Mouse (Mus musculus) adrenal gland, postnatal 14 days (tissue): ENCODE results near the gene Olfr718-ps1. TPM values are rescaled to one million over a fixed set of nuclear protein-coding genes. Genes with fewer than 3 reads are reported as not detected.
"Not testable (repeated sequence)": the region's sequence is repeated elsewhere in the genome, so short reads cannot be mapped to it uniquely, and the experiment has no call there.

Experiments
- DNase-seq: peaks from one replicate; pipeline ENCODE4 v3.0.0; 2021; ENCODE audit warnings: mixed read lengths
- long read RNA-seq, 2 experiments: library from polyadenylated mRNA; stranded (forward); transcript quantifications; one replicate each; pipeline ENCODE4 v2.0.0; 2021
- total RNA-seq: library from RNA; stranded (reverse); gene quantifications from 2 replicates; pipeline ENCODE4 v1.2.3, GENCODE M21; 2021

Gene Olfr718-ps1
- total RNA-seq, result 0.08 TPM in 1 of 2 replicates, not detected in the other
- long read RNA-seq, experiment 1, result 0 reads
- long read RNA-seq, experiment 2, result 0 reads

DNA sequence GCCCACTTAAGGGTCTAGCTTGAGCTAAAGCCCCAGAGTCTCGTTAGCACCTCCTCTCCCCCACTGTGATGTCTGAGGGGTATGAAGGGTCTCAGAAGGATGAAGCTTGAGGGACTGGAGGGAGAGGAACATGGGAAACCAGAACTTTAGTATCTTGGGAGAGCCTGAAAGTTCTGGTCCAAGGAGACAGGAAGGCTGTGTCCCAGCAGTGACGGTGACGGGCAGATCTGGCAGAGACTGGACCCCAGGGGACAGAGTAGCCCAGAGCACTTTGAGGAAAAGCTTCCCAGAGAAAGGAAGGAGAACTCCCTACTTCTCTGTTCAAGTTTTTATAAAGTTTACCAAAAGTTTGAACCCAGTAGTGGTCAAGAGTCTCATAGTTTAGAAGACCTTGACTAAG is at the start of gene Olfr718-ps1:
Olfr718-ps1 (minus strand) TSS at position 101 of the 400 bp plus-strand sequence.
- DNase-seq, result no peak

DNA sequence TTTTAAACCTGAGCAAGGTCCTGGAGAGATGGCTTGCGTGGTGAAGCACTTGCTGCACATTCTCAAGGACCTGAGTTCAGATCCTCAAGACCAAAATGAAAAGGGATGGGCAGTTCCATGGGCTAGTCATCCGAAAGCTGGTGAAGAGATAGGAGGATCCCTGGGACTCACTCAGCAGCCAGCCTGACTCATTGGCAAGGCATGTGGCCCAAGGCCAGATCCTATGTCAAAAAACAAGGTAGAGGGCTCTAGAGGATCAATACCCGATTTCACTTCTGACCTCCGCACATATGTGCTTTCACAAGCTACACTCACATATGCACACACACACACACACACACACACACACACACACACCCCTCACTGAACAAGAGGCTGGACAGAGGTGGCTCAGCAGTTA is 49.1 kb upstream of the Olfr718-ps1 start:
- peak; percentile 25 for DNase-seq

DNA sequence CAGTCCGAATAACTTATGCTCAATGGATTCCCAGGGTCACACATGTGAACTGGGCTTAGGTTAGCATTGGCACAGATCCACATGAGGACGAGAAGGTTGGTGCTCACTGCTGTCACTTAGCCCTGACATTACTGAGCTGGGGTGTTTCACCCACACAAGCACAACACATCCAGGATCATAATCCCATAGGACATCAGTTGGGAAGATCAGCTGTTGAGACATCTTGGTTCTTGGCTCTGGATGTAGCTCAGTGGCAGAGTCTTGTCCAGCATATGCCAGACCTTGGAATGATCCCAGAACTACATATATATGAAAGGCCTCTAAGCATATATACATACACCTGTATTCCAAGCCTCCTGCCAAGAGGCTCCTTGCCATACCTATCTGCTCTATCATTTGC is 47.8 kb upstream of the Olfr718-ps1 start:
- DNase-seq, result no peak

DNA sequence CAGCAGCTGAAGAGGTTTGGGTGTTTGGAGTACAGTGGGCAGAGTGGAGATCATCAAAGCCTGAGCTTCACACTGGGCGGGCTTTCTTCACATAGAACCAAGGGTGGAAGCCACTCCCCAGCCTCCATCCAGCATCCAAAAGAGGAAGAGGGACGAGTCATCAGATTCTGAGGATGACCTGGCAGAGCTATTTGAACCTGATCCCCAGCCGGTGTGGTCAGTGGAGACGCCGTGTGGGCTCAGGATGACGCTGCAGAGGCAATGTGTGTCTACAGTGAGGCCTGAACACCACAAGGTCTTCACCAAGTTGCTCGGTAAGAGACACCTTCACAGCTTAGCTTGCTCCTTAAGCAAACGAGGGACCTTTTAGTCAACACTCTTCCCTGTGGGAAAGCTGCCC is 47.4 kb upstream of the Olfr718-ps1 start:
- DNase-seq, result not testable (repeated sequence)

DNA sequence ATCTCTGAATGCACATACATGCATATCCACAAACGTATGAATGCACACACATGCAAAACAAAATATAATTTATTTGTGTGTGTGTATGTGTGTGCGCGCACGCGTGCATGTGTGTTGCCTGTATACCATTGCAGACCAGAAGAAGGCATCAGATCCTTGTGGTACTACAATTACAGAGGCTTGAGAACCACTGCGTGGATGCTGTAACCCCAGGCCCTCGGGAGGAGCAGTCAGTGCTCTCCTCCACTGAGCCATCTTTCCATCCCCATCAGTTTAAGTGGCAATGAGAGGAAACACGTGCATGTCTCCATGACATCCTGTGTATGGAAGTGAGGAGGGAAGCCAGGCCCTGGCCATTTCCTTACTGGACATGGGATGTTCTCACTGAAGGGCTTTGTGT is 45.4 kb upstream of the Olfr718-ps1 start:
- DNase-seq, result no peak

DNA sequence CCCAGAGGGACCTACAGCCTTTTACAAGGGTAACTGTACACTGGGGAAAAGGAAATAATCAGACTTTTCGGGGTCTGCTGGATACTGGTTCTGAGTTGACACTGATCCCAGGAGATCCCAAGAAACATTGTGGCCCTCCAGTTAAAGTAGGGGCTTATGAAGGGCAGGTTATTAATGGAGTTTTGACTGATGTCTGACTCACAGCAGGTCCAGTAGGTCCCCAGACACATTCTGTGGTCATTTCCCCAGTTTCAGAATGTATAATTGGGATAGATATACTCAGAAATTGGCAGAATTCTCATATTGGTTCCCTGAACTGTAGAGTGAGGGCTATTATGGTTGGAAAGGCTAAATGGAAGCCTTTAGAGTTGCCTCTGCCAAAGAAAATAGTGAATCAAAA is 40.6 kb upstream of the Olfr718-ps1 start:
- not testable (repeated sequence) for DNase-seq

DNA sequence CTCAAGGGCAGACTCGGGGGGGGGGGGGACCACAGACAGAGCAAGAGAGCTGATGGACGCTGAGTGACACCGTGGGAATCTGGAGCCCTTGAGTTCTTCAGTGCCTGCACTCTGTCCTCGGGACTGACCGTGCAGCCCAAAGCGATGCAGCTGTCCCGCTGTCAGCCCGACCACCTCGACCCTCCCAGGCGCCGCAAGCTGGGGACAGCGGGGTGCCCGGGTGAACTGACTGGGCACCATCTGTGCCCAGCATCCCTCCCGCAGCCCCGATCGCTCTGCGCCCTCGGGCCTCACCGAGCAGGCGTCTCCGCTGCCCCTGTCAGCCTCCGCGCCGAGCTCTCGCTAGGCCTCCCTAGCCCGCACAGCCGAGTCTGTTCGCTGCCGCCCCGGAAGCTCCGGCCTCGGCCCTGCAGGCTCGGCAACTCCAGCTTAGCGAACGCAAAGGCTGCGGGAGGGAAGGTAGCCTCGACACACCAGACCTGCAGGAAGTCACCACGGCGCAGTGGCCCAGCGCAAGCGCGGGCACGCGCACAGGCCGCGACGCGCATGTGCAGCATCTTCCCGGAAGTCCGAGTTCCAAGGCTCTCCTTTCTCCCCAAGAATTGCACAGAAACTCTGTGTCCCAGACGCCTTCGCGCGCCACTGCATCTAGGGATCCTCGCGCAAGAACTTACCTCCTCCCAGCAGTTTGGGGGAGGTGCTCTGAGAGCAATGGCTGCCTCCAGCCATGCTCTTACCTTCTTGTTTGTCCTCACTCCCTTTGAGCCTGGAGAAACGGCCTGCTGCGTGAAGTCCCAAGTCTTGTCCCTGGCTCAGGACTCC is 33.1 kb upstream of the Olfr718-ps1 start, which contains the start of the genes Rbak and Spdye4b:
Rbak (minus strand) TSS at position 521 of the 822 bp plus-strand sequence.
Spdye4b (plus strand) TSS at position 763 of the 822 bp plus-strand sequence.
- DNase-seq, result peak; percentile 94

DNA sequence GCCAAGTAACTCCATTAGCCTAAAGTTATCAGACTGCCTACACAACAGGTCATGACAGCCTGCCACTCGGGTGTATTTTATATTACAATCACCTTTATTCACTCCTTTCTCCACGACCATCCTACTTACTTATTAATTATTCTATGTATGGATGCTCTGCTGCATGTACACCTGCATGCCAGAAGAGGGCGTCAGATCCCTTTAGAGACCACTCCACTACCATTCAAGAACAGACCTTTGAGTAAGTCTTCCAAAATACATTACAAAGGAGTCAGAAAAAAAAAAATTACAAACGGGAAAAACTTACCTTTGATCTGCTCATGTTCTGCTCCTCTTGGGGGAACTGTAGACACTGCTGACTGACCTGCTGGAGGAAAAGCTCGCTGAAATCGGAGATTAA is 31.8 kb upstream of the Olfr718-ps1 start:
- DNase-seq, result peak; percentile 21

DNA sequence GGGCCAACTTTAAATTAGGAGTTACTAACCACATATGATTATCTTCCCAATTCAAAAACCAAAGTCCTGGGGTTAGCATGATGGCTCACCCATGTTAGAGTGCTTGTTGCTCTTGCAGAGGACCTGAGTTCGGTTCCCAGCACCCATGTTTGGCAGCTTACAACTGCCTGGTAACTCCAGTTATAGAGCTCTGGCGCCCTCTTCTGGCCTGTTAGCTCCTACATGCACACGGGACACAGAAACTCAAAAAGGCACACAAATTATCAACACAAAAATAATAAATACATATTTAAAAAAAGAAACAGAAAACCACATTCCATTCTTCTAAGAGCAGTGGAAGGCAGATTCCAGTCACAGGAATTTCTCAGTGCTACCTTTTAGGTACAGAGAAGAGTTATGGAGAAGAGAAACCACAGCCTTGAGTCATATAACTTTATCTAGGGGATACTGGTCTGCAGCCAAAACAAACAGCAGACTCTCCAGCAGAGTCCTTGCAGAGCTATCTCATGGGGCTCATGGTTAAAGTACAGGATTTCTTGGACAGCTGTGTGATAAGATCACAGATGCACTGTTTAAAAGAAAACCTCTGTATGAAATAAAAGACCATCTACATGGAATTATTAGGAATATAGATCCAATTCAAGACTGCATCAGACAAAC is 30.3 kb upstream of the Olfr718-ps1 start:
- peak; percentile 45 for DNase-seq

DNA sequence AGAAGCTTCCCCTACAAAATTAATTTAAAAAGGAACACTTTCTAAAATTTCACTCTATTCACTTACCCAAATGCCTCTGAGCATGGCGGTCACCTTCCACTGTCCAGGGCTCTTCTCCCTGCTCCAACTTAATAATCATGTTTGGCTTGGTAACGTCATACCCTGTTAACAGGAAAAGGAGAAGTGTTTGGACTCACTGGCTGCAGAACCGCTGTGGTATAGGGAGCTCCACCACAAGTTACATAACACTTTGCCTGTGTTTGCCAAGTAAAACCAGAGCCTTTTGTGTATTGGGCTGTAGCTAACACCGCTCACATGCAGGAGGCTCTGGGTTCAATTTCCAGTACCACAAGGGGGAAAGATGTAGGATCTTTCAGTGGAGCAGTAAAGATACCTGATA is 28.6 kb upstream of the Olfr718-ps1 start:
- DNase-seq, result no peak

DNA sequence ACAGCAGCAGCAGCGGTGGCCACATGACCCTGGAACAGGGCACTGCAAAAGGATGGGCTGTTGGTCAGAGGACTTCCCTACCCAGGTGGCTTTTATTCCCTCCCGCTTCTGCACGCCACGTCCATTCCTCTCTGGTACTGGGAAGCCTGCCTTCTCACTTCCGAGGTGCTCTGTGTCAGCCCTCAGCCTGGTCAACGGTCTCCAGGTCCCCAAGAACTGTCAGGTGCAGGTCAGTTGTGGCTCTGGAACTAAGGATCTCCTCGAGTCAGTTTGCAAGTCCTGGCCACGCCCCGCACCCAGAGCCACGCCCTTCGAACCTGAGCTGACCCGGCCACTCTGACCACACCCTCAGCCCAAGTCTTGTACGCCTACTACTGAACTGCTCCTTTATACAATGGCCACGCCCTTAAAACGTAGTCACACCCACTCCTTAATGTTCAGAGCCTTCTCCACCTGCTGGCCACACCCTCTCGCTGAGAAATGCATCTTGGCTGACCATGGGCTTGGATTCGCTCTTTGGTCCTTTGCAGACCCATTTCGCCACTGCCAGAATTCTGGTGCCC is 18.2 kb upstream of the Olfr718-ps1 start:
- DNase-seq, result peak; percentile 37

DNA sequence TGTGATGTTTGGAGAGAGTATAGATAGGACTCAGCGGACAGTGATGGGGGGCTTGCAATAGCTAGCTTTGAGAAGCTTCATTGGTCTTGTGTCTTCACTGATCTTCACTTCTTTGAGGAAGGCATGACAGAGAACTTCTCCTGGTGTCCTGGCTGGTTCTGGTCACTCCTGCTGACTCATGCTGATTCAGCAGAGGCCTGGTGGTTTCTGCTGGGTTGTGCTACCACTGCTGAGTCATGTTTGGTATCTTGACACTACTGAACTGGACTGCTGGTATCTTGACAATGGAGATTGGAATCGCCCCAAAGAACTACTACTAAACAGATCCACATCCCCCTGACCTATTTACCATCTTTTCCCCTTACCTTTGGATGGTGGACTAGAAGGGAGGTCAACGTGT is 8.2 kb upstream of the Olfr718-ps1 start:
- DNase-seq, result no peak

DNA sequence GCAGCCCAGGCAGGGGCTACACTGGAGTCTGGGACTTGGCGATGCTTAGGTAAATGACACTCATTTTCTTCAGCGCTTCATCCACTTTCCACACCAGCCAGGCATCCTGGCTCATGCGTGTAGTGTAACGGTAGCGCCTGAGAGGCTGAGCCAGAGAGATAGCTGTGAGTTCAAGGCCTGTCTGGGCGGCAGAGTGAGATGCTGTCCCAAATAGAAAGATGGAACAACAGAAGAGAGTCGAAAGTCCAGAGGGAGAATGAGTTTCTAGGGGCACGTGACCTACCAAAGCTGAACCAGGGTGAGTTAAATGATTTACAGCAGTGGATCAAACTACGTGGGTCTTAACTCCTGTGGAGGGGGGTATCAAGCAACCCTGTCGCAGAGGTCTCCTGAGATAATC is 6.4 kb upstream of the Olfr718-ps1 start:
- no peak for DNase-seq

DNA sequence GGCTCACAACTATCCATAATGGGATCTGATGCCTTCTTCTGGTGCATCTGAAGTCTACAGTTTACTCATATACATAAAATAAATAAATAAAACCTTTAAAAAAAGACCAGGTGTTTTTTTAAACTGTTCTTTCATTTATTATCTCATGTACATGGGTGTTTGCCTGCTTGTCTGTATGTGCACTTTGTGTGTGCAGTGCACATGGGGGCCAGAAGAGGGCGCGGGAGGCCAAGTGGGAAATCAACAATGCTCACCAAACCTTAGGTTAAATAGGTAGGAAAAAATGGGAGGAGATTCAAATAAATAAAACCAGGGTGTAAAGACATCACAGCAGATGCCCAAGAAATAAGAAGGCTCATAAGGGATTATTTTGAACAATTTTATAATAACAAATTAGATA is 2.7 kb upstream of the Olfr718-ps1 start:
- DNase-seq, result no peak

DNA sequence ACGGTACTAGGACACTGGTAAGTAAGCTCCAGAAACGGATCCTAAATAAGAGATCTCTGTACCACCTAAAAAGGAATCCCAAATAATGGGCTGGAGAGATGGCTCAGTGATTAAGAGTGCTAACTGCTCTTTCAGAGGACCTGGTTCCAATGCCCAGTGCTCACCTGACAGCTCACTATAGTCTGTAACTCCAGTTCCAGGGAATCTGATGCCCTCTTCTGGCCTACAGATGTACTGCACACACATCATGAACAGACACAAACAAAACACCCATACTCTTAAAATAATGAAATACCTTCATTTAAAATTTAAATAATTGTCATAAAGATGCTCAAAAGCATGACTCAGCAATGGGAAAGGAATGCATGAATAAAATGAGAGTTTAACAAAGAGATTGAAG is 2.2 kb upstream of the Olfr718-ps1 start:
- DNase-seq, result no peak

DNA sequence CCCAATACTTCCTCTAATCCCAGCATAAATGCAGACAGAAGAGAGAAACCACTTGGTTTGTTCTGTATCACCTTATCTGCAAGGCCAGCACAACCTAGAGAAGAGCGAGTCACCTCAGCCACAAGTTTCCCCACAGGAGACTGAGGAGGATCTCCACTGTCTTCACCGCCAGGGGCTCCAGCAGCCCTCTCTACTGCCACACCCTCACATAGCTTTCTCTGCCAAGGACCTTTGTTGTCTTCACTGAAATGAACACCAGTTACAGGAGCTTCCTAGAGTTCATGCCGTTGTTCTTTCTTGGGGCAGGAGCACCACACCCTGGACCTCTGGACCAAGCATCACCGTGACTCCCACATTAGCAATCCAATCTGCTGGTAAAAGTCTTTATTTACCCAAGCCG is 1.3 kb upstream of the Olfr718-ps1 start:
- peak; percentile 20 for DNase-seq

DNA sequence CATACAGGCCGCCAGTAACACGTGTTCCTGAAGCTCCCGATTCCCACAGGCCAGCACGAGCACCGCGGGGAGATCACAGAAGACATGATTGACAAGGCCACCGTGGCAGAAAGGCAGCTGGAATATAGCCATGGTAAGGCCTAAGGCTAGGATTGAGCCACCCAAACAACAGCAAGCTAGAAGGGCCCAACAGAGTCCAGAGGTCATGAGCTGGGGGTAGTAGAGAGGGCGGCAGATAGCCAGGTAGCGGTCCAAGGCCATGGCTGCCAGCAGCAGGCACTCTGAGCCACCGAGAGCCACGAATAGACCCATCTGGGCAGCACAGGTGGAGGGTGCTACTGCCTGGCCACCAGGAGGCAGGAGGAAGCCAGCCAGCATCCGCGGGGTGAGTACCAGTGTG is 9.8 kb downstream of the Olfr718-ps1 start:
- DNase-seq, result peak; percentile 26

DNA sequence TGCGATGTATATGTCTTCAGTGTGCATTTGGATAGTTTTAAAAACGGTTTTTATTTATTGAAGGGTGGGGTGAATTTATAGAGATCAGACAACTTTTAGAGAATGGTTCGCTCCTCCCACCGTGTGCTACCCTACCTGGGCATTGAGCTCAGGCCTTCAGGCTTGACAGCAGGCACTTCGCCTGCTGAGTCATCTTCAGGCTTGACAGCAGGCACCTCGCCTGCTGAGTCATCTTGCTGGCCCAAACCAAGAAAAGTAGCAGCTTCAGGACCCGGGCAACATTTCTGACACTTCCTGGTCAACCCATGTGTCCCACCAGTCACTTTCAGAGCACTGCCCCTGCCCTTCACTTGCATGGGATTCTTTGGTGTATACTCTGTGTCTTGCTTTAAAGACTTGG is 12.3 kb downstream of the Olfr718-ps1 start:
- no peak for DNase-seq

DNA sequence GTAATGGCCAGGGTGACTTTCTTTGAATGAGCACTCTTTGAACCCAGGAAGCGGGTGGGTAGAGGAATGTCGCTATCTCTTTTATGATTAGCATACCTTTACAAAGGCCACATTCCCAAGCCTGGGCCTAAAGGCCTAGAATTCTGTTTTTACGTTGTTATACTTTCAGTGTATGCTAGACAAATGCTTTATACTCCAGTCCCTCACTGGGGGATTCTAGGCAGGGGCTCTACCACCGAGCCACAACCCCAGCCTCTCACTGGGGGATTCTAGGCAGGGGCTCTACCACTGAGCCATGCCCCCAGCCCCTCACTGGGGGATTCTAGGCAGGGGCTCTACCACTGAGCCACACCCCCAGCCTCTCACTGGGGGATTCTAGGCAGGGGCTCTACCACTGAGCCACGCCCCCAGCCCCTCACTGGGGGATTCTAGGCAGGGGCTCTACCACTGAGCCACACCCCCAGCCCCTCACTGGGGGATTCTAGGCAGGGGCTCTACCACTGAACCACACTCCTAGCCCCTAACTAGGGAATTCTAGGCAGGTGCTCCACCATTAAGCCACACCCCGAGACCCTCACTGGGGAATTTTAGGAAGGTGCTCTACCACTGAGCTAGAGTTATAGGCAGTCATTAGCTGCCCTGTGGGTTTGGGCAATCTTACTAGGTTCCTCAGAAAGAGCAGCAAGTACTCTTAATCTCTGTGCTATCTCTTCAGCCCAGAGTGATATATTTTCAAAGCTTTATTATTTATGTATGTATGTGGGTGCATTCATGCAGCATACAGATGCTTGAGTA is 13.0 kb downstream of the Olfr718-ps1 start:
- not testable (repeated sequence) for DNase-seq

DNA sequence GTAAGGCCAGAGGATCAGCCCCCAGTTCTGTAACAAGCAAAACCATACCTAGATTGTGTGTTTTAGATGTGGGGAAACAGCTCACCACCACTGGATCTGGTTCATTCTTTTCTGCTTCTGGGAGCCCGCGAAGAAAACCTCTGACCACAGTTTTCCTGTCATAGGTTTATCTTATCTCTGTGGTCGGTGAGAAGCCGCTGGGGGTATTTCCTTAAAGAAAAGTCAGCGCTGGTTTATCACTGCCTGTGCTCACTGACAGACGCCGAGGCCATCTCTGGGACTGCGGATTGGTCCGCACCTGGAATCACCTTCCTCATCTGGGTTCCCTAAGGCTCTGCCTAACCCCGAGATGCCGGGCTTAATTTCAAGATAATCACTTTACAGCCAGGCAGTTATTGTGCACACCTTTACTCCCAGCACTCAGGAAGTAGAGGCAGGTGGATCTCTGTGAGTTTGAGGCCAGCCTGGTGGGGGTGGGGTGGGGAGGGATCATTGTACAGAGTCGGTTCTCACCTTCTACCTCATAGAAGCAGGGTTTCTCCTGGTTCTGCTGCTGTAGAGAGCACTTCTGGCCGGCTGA is 14.4 kb downstream of the Olfr718-ps1 start:
- DNase-seq, result no peak

DNA sequence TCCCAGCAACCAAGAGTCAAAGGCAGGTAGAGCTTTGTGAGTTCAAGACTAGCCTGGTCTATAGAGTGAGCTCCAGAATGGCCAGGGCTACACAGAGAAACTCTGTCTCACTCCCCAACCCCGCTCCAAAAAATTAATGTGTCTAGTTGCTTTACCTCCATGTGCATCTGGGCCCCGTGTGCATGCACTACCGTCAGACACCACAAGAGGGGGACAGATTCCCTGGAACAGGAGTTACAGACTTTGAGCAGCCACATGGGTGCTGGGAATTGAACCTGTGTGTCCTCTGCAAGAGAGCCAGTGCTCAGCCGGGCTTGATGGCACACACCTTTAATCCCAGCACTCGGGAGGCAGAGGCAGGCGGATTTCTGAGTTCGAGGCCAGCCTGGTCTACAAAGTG is 17.0 kb downstream of the Olfr718-ps1 start:
- no peak for DNase-seq

DNA sequence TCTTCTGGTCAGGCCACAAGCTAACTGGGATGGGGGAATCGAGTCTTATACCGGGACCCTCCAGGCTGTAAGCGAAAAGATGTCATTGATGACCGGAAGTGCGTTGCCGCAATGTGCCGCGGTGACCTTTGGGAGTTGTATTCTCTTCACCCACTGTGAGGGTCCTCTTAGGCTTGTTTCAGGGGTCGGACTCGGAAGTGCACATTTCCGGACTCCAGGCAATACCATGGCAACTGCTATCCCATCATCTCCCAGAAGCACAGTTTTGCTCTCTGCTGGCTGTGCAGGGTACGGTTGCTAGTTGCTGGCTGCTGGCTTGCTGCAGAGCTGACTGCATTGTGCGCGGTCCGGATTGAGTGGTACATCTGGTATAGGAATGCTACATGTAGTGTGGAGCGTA is 18.3 kb downstream of the Olfr718-ps1 start:
- no peak for DNase-seq
